Mouse (Mus musculus): ENCODE results near the gene Syde1.
"Not testable (repeated sequence)": the region's sequence is repeated elsewhere in the genome, so short reads cannot be mapped to it uniquely, and the experiment has no call there.

Gene Syde1

DNA sequence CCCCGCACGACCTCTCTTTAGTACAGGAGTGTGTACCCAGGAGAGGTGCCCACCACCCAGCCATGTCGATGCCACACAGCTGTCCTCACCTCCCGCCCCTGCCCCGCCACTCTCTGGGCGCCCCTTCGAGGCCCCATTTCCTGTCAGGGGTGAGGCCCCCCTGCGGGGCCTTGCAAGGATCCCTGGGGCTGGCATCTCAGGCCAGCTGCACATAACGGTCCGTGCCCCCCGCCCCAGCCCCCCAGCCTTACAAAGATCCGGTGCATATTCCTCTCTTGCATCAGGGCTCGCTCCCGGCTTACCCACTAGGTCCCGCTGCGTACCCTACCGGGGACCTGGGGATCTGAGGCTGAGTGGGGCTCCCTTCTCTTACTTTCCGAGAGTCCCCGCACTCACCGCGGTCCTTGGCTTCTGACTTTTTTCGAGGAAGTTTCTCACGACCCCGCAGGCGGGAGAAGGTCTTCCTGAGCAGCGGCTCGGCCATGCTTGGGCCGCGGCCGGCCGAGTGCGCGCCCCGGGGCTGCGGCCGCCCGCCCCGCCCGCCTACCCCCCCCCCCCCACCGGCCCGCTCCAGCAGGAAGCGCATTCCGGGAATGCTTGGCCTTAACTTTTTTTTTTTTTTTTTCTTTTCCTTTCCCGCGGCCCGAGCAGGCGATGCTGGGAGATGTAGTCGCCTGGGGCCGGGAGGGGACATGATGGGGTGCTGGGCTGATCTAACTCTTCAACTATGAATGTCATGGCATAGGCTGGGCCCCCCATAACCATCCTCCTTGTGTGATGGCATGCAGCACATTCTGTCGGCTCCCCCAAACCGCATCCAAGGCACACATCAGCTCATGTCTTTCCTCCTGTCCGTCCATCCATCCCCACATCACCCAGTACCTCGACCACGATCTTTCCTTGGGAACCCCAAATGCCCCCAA, at the start of gene Syde1:
Gene Syde1 (minus strand): TSS at position 559 of the 923 bp plus-strand sequence.
- DNase-seq = peak; percentile 75

DNA sequence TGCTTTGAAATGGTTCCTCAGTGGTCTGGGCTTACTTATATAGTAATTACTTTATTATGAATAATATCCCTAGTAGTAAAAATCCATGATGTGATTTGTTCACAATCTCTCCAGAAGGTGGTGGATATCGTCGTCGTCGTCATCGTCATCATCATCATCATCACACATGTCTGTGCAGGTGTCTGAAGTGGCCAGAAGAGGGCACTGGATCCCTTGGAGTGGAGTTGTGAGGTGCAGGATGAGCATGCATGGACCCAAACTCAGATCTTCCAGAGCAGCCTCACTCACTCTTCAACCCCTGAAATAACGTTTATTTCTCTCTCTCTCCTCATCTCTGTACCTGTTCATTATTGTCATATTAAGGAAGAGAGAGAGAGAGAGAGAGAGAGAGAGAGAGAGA, 40.5 kb upstream of the Syde1 start:
- peak; percentile 36 for DNase-seq

DNA sequence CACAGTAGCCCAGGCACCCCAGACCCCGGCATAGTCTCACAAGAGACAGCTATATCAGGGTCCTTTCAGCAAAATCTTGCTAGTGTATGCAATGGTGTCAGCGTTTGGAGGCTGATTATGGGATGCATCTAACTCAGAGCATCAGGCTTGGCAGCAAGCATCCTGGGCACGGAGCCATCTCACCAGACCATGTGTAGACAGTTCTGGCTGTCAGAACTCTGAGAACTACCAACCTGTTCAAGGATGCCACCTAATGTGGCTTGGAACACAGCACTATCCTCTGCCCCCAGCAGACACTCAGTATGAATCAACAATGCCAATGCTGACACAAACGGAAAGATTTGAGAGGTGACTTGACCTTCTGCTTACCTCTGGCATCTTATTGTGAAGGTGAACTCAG, 38.4 kb upstream of the Syde1 start:
- no peak for DNase-seq

DNA sequence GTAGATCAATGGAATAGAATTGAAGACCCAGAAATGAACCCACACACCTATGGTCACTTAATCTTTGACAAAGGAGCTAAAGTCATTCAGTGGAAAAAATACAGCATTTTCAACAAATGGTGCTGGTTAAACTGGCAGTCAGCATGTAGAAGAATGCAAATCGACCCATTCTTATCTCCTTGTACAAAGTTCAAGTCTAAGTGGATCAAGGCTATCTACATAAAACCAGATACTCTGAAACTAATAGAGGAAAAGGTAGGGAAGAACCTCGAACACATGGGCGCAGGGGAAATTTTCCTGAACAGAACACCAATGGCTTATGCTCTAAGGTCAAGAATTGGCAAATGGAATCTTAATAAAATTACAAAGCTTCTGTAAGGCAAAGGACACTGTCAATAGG, 31.4 kb upstream of the Syde1 start:
- not testable (repeated sequence) for DNase-seq

DNA sequence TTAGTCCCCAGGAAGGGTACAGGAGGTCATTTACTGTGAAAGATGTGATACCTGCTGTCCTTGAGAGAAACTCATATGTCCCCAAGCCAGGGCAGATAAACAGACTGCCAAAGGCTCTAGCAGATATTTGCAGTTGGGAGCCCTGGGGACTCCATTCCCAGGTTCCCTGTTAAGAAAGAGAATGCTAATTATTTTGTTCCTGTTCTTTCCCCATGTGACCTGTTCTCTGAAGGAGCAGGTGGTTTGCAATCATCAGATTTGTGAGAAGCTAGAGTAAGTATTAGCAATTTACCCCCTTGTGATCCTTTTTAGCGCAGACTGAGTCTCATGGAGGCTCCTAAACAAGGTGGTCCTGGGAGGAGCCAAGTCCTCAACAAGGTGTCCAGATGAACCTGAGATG, 26.2 kb upstream of the Syde1 start, which contains the start of gene Olfr1357:
Gene Olfr1357 (minus strand): TSS at position 101 of the 400 bp plus-strand sequence.
- no peak for DNase-seq

DNA sequence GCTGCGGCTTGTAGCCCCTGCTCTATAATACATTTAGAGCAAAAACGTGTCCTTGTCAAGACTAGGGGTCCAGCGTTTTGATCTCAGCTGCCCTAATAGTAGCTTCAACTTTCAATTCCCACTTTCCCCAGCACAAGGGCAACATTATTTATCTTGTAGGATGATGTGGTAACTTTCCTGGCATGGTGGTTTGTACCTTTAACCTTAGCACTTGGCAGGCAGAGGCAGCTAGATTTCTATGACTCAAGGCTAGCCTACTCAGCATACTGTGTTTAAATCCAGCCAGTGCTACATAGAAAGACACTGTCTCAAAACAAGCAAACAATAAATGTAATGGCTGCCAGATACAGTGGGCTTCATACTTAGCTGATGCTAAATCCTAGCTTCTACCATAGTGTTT, 15.8 kb upstream of the Syde1 start:
- no peak for DNase-seq

DNA sequence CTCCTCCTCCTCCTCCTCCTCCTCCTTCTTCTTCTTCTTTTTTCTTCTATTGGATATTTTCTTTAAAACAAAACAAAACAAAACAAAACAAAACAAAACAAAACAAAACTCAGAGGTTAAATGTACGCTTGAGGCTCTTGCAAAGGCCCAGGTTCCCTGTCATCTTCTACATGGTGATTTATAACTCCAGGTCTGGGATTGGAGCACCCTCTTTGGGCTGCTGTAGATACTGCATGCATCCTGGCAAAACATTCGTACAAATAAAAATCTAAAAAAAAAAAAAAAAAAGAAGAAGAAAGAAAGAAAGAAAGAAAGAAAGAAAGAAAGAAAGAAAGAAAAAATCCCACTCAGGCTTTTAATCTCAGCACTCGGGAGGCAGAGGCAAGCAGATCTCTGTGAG, 13.3 kb upstream of the Syde1 start:
- peak; percentile 73 for DNase-seq

DNA sequence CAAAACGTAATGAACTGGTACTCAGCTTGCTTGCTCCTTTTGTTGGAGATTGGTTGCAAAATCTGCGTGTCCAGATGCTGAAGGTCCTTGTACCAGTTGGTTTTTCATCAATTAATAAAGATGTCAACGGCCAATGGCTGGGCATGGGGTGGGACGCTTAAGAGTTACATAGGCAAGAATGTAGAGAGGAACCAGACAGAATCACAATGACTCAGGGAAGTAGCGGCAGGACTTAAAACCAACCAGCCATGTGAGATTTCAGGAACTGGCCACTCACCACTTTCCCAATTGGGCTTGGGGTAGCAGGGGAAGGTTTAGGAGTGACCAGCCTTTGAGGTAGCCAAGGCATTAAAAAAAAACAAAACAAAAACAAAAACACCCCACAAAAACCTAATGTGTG, 8.1 kb upstream of the Syde1 start:
- DNase-seq = no peak

DNA sequence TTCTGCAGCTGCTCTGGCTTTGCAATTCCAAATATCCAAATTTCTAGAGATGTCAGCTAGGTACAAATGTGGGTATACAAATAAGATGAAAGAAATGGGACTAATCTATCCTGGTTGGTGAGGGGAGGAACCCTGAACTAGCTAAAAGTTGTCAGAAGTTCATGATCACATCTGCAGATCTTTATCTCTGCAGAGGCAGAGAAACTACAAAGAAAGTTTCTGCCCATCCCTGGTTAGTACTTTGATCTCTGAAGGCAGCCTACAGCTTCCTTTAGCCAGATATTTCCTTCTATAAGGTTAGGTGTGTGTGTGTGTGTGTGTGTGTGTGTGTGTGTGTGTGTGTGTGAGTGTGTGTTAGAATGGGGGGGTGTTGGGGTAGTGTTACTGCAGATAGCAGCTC, 2.8 kb upstream of the Syde1 start:
- no peak for DNase-seq

DNA sequence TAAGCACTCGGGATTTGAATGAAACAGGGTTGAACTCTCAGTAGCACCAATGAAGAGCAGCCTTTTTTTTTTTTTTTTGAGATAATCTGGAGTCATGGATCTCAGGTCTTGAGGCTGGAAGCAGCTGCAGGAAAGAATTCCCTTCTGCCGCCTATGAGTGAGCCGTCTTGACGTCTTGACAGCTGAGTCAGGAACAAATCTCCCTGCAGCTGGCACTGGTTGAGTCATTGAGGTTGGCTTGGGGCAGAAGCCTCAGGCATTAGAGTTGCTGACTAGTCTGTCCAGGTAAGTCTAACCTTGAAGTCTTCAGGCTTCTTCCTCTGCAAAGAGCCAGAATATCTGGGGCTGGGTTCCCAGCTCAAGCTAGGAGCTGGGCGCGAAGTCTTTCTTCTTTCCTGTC, 2.4 kb upstream of the Syde1 start:
- no peak for DNase-seq

DNA sequence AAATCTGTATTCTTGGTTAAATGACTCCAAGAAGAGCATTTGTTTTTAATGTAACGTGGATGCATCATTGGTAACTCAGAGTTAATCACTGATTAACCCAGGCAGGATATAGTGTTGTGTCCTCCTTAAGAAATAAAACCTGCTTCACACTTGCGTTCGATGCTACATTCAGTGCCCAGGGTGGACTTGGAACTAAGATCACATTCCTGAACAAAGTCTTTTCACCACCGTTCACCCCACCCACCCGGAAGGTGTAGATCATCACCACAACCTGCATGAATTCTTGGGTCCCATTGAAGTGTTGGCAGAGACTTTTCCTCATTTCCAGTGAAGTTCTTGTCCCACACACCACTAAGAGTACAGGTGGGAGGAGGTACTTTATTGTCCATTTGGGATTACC, 2.0 kb upstream of the Syde1 start:
- no peak for DNase-seq

DNA sequence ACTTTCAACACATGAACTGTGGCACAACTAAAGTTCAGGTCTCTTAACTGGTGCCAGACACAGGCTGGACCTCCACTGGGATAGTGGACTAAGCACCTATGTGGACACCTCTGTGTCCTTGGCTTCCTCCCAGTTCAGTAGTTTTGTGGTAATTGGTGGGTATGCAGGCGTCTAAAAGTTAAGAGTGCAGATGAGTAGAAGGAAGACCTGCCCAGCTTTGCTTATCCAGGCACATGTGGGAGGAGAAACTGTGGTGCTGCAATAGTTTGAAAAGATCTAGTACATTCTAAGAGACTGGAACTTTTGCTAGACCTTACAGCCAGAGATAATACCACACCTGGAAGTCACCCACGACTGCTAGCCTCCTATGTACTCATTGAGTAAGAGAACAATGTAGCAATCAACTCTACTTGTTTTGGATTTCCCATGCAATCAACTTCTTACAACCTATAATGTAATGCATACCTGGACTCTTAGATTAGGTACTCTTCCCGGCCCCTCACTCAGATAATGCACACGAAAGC, 1.2 kb upstream of the Syde1 start:
- DNase-seq = no peak

DNA sequence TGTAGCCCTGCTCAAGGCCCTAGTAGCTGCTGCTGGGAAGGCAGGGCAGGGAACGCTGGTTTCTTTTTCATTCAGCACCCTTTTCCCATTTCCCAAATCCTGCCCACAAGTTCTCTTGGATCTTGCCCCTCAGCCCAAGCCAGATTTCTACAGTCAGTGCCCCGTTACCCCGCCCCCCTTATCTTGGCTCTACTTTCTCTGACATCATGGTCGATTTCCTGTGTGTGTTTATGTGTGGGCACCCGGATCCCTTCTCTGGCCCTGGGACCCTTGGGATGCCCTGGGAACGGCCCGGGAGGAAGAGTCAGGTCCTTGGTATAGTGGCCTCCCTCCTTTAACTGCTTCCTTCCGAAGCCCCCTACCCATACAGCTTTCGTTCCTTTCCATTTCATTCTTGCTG, 1.0 kb downstream of the Syde1 start:
- peak; percentile 84 for DNase-seq

DNA sequence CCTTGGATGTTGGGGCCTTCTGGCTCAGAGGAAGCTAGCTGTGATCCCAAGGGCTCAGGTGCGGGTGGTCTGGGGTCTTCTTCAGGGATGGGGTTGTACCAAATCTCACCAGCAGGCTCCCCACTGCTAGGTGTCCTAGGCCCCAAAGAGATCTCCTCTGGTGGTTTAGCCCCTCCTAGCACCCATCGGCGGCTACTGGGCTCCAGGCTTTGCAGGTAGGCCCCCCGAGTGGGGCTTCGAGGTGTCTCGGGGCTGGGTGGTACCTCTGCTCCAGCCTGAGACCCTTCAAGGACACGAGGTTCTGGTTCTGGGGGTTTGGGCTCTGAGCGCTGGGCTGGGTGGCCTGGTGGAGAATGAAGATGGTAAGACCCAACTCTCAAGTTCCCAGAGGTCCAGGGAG, 1.9 kb downstream of the Syde1 start:
- DNase-seq = no peak

DNA sequence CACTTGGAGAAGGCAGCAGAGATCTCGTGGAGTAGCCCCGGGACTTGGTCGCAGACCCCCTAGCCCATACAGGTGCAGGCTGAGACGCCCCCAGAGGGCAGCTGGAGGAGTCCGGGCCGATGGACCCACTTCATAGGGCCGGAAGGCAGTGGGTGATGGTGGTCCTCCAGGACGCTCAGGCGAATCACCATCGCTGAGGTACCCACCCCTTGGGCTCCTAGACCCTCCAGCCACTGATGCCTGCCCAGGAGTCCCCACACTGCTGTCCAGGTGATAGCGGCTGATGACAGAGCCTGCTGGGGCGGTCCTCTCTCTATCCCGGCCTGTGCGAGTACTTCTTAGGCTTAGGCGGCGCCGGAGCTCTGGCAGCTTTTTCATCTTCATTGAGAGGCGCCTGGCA, 2.5 kb downstream of the Syde1 start:
- no peak for DNase-seq

DNA sequence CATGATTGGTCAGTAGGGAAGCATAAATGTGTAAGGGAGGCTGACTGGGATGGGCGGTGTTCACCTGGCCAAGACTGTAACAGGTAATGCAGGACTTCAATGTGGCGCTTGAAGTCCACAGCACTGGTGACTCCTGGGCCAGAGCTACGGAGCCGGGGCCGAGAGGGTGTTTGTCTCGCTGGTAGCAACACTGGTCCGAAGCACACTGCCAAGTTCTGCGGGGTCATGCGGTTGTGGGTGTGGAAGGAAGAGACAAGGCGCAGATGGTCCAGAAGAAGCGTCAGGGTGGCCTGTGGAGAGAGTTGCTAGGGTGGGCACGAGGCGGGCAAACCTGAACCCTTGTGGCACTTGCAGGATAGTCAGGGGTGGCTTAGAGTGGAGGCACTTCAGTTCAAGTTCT, 5.7 kb downstream of the Syde1 start:
- no peak for DNase-seq

DNA sequence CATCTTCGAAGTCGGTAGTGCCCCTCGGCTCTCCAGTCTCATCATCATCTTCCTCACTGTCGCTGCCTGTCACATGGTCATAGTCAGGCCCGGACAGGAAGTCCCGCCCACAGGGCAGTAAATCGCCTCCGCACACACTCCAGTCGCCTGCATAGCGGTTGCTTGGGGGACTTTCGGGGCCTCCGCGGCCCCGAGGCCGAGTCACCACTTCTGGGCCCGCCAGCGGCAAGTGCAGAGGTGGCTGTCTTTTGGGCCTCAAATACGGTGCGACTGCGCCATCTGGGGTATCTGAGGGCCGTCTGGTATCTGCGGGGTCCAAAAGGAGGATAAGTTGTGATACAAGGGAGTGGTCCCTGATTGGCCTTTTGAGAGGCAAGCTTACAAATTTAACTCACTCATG, 6.2 kb downstream of the Syde1 start:
- DNase-seq = no peak

DNA sequence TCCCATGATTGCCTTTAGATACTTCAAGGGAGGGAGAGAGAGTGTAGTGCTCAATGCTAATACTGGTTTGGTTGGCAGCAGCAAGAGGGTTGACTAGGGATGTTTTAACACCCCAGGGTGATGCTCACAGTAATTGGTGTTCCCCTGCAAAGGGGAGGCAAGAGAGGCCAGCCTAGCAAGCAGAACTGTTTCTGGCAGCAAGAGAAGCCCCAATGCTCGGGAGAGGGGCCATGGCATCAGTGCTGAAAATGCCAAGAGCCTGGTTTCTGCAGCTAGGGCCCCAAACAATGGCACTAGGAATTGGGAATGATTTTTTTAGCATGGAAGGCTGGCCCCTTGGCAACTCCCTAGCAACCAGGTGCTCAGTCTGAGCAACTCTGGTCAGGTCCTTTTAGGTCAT, 6.8 kb downstream of the Syde1 start:
- DNase-seq = no peak

DNA sequence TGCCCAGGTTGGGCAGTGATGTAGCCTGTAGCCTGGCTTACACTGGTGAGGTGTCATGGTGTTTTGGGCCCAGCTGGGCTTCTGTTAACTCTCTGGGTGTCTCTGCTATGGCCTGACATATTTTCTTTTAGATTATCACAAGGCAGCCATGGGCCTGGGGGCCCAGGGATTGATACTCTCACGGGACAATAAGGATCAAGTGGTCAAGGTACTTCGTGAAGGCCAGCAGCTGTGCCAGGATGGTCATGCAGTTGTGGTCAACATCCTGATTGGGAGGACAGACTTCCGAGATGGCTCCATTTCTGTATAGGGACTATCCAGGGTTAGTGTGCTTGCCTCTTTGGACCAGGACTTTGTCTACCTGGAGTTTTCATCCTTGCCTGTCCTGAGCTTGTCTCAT, 7.8 kb downstream of the Syde1 start:
- no peak for DNase-seq

DNA sequence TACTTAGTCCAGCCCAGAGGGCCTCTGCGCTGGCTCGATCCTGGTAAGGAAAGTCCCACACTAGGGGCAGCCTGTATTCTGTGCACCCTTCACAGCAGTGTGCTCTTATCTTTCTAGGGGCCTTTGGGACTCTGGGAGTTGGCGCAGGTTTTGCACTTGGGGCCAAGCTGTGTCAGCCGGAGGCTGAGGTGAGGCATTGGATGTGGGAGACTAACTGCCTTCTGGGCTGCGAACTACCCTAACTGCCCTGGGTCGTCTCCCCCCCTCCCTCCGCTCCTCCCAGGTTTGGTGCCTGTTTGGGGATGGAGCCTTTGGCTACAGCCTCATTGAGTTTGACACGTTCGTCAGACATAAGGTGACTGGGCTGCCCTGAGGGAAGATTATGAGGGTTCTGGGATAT, 8.4 kb downstream of the Syde1 start:
- no peak for DNase-seq

DNA sequence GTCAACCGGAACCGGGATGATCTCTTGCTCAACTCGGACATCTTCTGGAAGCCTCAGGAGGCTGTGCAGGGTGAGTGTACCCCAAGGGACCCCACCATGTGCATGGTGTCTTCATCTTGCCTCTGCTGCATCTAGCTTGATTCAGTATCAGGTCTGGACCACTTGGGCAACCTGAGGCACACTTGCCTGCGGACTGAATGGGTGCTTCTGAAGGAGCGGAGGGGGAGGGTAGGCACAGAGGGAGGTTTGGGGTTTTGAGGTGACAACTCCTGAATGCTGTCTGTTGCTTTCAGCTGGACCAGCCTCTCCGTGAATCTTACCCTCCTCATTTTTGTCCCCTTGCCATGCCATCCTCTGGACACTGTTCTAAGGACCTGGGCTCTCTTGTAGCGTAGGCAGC, 10.6 kb downstream of the Syde1 start:
- no peak for DNase-seq

DNA sequence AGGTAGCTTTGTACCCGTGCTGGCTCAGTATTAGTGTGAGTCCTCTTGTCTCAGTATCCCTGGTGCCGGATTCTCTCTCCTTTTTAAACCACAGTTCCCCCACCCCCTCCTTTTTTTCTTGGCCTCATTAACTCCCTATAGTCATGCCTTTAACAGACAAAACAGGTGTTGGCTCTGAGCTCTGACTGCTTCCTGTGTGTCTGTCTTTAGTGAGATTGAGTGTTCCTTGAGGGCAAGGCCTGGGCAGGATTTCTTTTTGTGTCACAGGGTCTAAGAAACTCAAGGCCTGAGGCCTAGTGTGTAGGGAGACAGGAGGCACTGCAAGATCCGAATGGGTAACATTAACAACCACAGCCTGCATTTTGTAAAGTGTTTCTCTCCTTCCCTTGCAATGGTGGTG, 13.6 kb downstream of the Syde1 start:
- no peak for DNase-seq

DNA sequence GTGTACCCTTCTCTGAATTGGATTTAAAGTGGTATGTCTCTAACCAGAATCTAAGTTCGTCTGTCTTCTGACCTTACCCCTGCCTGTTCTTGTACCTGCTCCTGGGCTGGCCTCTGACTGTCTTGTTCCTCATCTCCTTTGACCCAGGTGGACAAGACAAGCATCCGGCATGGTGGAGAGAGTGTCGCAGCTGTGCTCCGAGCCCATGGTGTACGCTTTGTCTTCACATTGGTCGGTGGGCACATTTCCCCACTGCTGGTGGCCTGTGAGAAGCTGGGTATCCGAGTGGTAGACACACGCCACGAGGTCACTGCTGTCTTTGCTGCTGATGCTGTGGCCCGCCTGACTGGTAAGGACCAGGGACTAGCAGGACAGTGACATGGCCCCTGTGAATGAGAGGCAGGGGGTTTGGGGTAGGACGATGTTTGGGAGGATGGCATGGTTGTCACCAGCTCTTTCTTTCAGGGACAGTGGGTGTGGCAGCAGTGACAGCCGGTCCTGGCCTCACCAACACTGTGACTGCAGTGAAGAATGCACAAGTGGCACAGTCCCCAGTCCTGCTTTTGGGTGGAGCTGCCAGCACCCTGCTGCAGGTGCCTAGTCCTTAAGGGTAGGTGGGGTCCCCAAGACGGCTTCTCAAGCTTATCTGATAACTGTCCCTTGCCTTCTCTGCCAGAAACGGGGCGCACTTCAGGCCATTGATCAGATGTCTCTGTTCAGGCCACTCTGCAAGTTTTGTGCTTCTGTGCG, 15.2 kb downstream of the Syde1 start:
- DNase-seq = no peak

DNA sequence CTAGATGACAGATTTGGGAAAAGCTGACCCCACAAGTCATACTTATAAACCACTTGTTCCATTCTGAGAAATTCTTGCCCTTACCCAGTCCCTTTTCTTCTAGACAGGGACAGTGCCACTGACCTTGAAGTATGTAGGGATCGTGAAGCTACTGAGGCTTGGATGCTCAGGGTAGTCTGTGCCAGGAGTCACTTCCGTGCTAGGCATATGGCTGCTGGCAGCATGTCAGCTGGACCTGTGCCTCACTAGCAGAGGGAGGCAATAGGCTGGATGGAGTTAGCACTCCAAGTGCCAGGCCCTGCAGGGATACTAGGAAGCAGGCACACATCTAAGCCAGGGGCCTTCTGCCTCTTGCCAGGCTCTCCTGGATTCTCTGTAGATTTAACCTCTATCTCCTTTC, 16.1 kb downstream of the Syde1 start:
- peak; percentile 57 for DNase-seq
